Mouse (Mus musculus): ENCODE results near the gene Vmn2r97. TPM values are rescaled to one million over a fixed set of nuclear protein-coding genes. Genes with fewer than 3 reads are reported as not detected.
"Not testable (repeated sequence)": the region's sequence is repeated elsewhere in the genome, so short reads cannot be mapped to it uniquely, and the experiment has no call there.

The Vmn2r97 gene
- not detected for total RNA-seq (2021)
- long read RNA-seq, experiment 1: 0 reads
- long read RNA-seq, experiment 2: 0 reads

GRCm38 (mm10) chr17:18914000-18914399 lies at the start of gene Vmn2r97:
Vmn2r97 (plus strand) TSS chr17:18914300.
- DNase-seq; intact Hi-C loops (cut with DNase I; ENCODE audit: low total_unique reads): not testable (repeated sequence)

- intact Hi-C loops (cut with DNase I; ENCODE audit: low total_unique reads); DNase-seq: not testable (repeated sequence)
These were observed 31.7 kb upstream of the Vmn2r97 start for GRCm38 (mm10) chr17:18882436-18882835.

- DNase-seq: no peak
- intact Hi-C loops (cut with DNase I; ENCODE audit: low total_unique reads): no loop called here
These were observed 24.3 kb upstream of the Vmn2r97 start for GRCm38 (mm10) chr17:18889745-18890329.

- intact Hi-C loops (cut with DNase I; ENCODE audit: low total_unique reads); DNase-seq: not testable (repeated sequence)
These were observed 43.7 kb downstream of the Vmn2r97 start for GRCm38 (mm10) chr17:18957800-18958199.

- DNase-seq: no peak
- intact Hi-C loops (cut with DNase I; ENCODE audit: low total_unique reads): no loop called here
These were observed 54.5 kb downstream of the Vmn2r97 start for GRCm38 (mm10) chr17:18968371-18969275.

Other genes starting within 250 kb of the Vmn2r97 start
- not detected for gene Vmn2r98, start 139.2 kb downstream of the Vmn2r97 start, total RNA-seq (2021)

Measured in gastrocnemius, postnatal 14 days (tissue).